Mouse (Mus musculus): ENCODE results near the gene Klc4.
A peak's percentile ranks its signal among the peaks of the same experiment; 100 is the strongest.

DNA sequence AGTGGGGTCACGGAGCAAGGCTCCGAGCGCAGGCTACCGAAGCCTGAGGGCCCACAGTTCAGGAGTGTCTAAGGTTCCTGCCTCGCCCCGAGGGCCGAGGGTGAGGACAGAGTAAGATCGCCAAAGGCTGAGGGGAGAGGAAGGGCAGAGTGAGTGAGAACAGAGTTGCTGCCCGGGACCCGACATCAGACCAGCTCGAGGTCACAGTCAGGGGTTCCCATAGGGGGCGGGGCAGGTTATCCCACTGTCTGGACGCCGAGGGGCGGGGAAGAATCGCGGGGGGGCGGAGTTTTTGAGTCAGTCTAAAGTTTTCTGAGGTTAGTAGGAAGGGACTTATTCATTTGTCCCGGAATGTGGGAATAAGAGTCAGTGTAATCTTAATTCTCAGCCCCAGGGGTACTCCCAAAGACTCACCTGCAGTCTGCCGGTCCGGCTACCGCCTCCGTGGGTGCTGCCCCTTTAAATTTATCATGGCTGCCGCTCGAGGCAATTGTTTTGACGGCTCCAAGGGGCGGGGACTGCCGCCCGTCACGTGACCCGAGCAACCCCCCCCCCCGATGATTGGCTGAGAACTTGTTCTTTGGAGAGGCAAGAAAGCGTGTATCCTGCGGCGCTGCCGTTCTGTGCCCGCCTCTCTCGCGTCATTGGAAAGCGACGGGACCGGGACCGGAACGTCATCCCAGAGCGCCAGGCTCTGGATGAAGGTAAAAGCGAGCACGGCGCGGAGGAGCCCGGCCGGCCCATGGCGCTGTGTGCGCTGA is at the start of gene Klc4, which contains the start of gene Mrpl2:
- peak; percentile 86 for TF ChIP-seq HCFC1 (IDR thresholded peaks at IDR 0.05; ENCODE audit: borderline replicate concordance, insufficient read depth, low read length)
- TF ChIP-seq CHD2 (IDR thresholded peaks at IDR 0.05; ENCODE audit: low read depth, low read length): no peak
- TF ChIP-seq MAFK (IDR thresholded peaks at IDR 0.05; ENCODE audit: insufficient read depth, low read depth, low read length): no peak
- no peak for TF ChIP-seq ZC3H11A (IDR thresholded peaks at IDR 0.05; ENCODE audit: borderline replicate concordance, low read depth, low read length)

Measured in ES-E14 (cell line).